Mouse (Mus musculus) kidney, postnatal 25 days (tissue): ENCODE data around the gene Vmn2r109.
"Not testable (repeated sequence)": the region's sequence is repeated elsewhere in the genome, so short reads cannot be mapped to it uniquely, and the experiment has no call there.

Experiments used
- DNase-seq, 2 experiments: peaks; one replicate each; pipeline ENCODE4 v3.0.0; 2021; ENCODE audit warnings: mixed read lengths in 2 of 2

Vmn2r109 gene

DNA sequence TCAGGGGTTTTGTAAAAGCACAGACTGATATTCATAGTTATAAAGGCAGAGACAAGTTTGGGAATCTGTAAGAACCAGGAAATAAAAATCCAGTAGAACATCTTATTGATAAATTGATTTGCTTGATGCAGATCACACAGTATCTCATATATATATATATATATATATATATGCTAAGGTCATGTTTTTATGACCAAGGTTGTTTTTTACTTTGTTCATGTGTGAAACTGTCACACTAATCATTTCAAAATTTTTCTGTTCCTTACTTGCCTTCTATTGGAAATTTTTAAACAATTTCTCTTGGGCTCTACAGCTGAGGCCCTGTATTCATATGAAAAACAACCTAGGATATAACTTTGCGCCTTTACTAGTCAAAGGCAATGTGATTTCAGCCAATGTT, at the start of gene Vmn2r109:
Gene Vmn2r109 (minus strand): TSS at position 101 of the 400 bp plus-strand sequence.
- DNase-seq: no peak

DNA sequence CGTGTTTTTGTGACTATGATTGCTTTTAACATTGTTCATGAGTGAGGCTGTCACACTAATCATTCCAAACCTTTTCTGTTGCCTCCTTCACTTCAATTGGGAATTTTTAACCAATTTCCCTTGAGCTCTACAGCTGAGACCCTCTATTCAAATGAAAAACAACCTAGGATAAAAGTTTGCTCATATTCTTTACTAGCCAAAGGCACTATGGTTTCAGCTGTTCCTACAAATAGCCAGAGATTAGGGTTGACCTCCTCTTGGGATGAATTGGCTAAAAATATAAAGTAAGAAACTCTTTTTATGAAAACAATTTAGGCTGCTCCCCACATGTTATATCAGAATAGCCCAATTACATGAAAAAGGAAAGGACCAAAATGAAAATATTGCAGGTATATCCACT, 31.8 kb upstream of the Vmn2r109 start, which contains the start of gene Vmn2r110:
Gene Vmn2r110 (minus strand): TSS at position 101 of the 400 bp plus-strand sequence.
- DNase-seq: no peak

DNA sequence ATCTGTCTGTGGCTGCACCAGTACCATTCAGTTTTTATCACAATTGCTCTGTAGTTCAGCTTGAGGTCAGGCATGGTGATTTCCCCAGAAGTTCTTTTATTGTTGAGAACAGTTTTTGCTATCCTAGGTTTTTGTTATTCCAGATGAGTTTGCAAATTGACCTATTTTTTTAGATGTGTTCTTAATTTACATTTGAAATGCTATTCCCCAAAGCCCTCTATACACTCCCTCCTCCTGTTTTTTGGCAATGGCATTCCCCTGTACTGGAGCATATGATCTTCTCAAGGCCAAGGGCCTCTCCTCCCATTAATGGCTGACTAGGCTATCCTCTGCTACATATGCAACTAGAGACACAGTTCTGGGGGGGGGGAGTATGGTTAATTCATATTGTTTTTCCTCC, 56.3 kb downstream of the Vmn2r109 start:
- DNase-seq: not testable (repeated sequence)

DNA sequence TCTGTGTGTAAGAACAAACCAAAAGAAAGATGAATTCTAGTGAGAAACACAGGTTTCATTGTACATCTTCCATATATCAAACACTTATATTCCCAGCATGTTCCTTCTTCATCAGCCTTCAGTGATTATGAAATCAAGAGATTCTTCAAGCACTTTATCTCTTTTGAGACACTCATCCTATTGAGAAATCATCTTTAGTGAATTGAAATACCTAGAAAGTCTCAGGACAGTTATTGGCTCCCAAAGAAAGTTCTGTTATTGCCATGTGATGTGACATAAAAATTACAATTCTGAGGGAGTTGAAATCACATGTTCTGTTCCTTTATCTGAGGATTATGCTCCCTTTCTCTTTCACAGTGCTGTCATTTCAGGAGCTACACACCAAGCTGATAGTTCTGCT, 66.7 kb downstream of the Vmn2r109 start, which contains the start of gene Vmn1r225:
Gene Vmn1r225 (plus strand): TSS at position 301 of the 400 bp plus-strand sequence.
- DNase-seq: no peak
